Mouse (Mus musculus): ENCODE results near the gene Bco1. TPM values are rescaled to one million over a fixed set of nuclear protein-coding genes. Genes with fewer than 3 reads are reported as not detected.

The Bco1 gene
- polyA plus RNA-seq, 1 experiment: 0.25 TPM

DNA sequence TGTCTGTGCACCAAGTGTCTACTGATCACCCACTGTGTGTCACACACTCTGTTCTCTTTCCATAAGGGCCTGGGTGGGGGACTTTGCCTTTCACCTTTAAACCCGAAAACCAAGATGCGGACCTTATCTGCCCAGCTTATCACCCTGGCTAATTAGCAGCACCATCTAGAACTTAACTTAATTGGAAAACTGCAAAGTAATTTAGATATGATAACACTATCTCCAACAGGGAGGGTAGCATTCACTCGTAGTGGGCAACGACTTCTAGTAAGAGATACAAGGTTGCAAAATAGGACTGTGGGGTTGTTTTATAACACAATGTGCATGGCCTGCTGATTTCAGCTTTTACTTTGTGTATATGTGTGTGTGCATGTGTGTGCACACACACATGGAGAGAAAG is 5.9 kb upstream of the Bco1 start:
- DNase-seq (ENCODE audit: low spot score): no peak

DNA sequence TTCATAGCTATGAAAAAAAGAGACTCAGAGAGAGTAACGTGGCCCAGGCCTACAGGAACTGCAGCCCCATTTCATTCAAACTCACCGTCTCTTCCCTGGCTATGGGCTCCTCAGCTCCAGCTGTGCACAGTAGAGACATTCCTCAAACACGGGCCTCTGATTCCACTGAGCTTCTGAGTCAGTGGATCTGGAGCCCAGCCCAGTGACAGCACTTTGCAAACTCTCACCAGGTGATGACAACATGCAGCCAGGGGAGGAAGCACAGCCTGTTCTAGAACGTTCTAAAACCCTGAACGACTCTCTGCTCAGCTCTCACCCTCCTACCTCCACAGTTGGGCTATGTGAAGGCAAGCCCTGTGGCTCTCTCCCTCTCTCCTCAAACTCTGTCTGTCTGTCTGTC is 1.6 kb upstream of the Bco1 start:
- DNase-seq (ENCODE audit: low spot score): no peak

DNA sequence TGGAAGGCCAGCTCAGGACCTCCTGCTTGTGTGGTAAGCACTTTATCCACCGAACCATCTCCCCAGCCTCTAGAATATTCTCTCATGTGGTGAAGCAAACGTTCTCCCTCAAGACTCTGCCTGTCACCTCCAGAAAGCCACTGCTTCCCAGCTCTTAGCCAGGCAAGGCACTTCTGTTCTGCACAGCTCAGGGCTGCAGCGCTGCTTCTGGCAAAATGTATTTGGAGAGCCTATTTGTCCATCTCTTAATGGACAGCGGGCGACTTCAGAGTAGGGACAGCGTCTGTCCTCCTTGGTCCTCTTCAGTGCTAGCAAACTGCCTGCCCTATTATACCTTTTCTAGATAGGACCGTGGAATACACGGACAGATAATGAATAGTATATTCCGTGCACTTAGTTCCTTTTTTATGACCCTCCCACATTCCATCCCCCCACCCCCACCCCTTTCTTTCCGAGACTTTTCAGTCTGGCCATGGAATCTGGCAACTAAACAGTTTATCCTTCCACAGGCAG is 1.5 kb downstream of the Bco1 start:
- no peak for DNase-seq (ENCODE audit: low spot score)

DNA sequence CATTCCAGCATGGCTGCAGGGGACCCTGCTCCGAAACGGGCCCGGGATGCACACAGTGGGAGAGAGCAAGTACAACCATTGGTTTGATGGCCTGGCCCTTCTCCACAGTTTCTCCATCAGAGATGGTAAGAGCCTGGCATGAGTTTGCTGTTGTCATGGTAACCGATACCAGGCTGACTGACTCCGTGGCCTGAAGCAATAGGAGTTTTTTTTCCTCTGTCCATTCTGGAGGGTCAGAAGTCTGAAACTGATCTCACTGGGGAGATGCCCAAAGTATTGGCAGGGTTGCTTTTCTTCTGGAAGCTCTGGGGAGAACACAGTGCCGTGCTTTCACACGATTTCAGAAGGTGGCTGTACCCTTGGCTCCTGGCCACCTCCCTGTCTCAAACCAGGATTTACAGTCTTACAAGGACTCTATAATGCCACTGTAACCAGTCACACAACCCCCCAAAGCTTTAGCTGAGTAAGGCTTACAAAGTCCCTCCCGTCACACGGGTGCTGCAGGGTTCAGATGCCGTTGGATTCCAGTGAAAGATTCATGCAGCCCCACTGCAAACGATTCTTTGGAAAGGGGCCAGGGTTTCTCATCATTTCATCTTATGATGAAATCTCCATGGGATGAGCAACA is 2.0 kb downstream of the Bco1 start:
- no peak for DNase-seq (ENCODE audit: low spot score)

DNA sequence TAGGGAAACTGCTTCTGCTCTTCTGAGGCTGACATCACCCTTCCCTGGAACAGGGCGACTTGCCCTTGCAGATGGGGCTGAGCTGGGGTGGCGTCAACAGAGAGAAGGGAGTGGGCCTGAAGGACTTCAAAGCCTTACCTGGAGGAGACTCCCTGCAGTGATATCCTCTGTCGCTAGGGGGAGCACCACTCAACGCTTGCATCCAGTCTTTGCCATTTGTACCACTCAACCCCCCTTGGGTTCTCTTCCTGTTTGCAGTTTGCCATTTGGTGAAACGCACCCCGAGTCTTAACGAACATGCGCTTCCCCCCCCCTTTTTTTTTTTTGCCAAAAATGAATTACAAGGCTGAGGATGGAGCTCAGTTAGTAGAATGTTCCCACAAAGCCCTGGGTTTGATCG is 11.9 kb downstream of the Bco1 start:
- peak; percentile 61 for DNase-seq (ENCODE audit: low spot score)

DNA sequence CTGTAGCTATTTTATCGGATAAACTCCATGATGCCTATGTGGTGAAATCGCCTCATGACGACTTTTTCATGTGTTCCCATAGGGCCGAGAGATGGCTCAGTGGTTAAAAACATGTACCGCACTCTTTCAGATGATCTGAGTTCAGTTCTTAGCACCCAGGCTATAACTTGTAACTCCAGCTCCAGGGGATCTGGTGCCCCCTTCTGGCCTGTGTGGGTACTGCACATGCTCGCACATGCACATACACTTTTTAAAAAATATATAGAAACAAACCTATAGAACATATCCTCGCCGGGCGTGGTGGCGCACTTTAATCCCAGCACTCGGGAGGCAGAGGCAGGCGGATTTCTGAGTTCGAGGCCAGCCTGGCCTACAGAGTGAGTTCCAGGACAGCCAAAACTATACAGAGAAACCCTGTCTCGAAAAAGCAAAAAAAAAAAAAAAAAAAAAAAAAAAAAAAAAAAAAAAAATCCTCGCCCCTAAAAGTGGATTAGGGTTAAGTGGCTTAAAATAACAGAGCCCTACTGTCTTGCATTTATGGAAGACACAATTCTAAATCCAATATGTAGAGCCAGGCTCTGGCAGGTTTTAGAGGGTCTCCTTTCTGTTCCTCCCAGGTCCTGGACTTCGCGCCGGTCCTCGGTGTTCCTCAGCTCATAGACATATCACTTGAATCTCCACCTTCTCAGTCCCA is 13.5 kb downstream of the Bco1 start:
- no peak for DNase-seq (ENCODE audit: low spot score)

DNA sequence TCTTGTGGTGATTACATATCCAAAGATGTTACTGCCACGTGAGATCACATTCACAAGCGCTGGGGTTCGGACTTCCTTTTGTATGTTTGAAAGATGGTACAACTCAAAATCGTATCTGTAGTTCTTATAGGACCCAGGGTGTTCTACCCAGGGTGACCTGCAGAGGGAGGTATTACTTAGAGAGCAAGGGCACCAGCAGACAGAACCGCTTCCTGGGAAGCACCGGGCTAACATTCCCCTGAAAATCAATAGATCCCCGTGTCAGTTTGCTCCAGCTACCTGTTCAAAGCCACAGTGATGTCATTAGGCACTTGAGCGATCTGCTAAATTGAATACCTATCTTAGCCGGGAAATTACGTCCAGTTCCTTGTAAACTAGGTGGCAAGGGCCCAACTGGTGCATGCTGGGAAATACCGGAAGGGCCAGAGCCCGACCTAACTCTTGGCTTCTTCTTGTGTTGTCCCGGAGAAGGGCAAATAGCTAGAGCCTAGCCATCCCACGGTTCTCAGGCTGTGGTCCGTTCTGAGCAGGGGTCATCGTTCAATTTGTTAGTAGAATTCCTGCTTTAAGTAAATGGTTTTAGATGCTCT is 14.2 kb downstream of the Bco1 start:
- peak; percentile 42 for DNase-seq (ENCODE audit: low spot score)

DNA sequence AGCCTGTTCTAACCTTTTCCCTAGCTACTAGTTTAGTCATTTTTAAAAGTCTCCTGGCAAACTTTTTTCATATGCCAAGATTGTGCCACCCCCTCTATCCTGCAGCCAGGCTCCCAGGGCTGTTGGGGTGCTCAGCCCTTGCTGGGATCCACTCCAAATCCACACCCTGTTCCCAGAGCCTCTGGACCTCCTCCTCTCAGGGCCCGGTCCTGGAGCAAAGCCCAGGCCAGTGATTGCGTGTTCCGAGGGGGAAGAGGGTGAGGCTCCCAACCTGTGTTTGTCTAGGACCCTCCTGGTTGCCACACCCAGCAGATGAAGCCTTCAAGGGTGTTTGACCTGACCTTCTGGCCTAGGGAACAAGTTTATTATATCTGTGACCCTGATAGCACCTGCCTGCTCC is 16.0 kb downstream of the Bco1 start:
- no peak for DNase-seq (ENCODE audit: low spot score)

DNA sequence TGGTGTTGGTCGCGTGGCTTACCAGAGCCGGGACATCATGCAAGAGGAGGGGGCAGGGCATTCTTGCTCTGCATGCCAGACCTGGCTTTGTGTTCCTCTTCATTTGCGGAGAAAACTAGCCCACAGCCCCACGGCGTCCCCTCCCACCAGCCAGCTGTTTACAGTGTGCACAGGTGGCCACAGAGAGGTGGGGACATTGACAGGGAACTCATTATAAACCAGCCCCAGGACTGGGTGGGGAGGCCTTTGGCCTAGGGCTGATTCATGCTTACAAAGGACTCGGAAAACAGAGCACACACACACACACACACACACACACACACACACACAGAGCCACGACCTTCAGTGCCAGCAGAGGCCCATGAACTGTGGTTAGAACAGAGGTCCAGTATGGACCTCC is 16.6 kb downstream of the Bco1 start:
- DNase-seq (ENCODE audit: low spot score): peak; percentile 34

DNA sequence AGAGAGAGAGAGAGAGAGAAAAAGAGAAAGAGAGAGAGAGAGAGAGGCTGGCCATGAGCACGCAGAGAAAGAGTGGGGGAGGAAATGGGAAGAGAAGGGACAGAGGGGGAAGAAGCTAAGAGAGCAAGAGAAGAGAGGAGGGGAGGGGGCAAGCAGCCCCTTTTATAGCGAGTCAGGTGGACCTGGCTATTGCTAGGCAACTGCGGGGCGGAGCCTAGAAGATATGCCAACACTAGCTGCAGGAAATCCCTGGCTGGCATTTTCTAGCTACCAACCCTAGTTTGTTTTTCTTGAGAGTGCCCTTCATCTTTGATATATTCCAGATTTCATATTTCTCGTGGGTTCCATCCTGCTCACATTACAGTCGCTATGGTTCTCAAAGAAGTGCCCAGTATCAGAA is 19.4 kb downstream of the Bco1 start:
- no peak for DNase-seq (ENCODE audit: low spot score)

DNA sequence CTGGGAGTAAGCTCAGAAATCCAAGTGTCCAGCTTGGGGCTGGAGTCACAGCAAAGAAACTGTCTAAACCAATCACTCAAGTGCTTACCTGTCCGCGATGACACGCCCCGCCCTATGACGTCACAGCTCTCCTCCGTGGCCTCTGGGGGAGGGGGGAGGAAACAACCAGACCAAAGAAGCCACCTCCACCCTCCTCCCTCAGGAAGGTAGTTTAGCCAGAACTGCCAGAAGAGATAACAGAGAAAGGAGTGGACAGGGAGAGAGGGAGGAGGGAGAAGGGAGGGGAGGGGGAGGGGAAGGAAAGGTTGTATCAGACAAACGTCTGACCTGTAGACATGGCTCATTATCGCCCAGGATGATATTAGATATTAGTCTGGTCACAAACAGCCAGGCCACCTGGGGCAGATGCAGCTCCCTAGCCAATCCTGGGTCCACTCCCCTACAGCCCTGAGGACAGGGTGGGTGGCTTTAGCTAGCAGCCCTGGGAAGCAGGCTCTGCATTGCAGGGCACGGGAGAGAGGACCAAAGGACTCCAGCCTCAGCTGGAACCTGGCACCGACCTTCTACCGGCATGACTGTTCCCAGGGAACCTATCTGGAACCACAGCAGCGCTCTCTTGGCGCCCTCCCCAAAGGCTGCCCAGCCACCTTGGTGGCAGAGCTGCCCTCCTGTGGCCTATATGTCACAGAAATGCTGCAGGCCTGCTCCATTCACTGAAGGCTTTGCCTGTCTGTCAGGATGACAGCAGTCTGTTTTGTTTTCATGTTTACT is 20.2 kb downstream of the Bco1 start:
- peak; percentile 36 for DNase-seq (ENCODE audit: low spot score)

DNA sequence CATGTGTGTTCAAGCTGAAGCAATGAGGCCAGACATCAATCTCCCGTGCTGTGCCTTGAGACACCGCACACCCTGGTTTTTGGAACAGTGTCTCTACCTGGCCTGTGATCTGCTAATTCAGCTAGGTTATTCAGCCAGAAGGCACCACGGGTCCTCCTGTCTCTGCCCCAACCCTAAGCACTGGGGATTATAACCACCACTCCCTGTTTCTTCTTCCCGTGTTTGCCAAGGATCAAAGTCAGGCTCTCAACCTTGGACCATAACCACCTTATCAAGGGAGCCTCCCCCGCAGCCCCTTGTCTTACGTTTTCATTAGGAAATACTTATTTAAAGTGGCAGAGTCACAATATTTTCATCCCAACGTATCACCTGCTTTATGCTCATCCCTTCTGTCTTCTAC is 20.9 kb downstream of the Bco1 start:
- DNase-seq (ENCODE audit: low spot score): no peak

DNA sequence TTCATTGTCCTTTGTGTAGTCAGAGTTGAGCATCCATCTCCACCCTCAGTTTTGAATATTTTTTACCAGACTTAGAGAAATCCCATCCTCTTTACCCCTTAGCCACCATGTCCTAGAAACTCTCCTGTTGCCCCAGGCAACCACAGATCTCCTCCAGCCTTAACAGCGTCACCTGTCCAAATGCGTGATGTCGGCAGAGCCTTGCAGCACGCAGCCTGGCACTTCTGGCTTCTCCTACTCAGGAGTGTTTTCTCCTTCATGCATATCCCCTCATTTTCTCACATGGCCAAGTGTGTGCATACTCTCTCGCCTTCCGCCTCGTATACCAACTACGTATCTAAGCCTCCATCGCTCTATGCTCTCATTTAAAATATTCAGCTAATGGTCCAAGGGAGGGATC is 22.8 kb downstream of the Bco1 start:
- DNase-seq (ENCODE audit: low spot score): no peak

DNA sequence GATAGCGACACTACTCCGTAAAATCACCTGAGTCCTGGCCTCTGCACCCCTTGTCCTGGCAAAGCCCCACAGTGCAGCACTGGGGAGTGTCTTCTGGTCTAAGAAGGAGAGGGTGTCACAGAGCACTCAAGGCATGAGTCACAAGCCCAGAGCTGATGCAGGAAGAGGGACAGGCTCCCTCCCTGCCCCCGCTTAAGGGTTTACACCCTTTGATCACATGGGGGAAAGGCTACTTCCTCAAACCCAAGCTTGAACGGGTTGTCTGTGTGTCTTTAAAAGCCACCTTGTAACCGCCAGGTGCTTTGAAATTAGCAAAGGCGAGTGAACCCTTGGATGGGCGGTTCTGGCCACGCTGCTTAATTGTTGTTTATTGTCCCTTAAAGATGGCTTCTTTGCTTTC is 25.6 kb downstream of the Bco1 start:
- DNase-seq (ENCODE audit: low spot score): no peak

DNA sequence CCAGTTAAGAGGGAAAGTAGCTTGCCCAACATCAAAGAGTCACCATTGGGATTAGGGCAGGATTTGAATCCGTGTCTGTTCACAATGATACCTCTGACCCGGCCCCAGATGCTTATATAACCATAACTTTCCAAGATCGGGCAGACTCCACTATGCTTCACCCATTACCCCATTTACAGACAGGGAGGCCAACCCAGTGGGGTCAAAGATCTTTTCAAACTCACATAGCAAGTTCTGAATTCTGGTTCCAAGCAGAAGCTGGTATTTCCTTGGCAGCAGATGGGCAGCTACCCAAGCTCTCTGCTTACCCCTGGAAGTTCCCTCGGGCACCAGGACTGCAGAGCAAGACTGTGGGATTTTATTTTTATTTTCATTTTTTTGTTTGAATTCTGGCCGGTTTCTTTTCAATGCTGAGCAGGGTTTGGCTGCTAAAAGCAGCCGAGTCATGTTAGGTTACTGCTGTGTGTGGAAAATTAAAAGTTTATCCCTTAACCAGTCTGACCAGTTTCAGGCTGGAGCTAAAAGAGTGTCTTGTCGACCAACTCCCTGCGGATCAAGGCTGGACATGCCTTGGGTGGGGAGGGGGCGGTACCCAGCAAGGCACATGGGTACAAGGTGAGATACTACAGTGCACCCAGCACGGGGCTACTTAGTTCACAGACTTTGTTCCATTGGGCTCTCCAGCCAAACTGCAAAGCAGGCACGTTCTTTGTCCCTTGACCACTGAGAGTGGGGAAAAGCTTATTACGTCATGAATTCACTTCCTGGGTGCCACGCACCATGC is 28.4 kb downstream of the Bco1 start:
- peak; percentile 40 for DNase-seq (ENCODE audit: low spot score)

DNA sequence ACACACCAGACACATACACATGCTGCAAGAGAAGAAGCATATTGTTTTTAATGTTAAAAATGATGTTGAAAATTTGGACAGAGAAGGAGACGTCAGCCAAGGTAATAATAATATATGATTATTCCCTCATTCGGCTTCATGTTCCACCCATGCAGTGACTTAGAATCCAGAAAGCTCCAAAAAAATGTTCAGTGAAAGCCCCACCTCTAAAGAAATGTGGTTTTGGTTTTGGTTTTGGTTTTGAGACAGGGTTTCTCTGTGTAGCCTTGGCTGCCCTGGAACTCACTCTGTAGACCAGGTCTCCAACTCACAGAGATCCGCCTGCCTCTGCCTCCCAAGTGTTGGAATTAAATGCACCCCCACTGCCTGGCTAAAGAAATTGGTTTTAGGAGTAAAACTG is 30.2 kb downstream of the Bco1 start:
- DNase-seq (ENCODE audit: low spot score): no peak

DNA sequence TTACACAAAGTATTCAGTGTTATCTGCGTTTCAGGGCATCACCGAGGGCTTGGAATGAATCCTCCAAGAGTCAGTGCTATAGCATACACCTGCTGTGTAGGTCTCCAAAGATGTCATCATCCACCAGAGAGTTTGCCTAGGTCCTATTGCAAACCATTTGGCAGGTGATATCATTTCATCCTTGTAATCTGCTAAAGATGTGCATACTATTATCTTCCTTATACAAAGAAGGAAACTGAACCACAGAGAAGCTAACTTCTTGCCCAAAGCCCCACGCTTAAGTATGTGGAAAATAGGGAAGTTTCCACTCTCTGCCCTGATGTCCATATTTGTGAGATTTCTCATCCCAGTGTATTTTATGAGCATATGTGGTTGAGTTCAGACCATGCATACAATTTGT is 30.8 kb downstream of the Bco1 start:
- no peak for DNase-seq (ENCODE audit: low spot score)

DNA sequence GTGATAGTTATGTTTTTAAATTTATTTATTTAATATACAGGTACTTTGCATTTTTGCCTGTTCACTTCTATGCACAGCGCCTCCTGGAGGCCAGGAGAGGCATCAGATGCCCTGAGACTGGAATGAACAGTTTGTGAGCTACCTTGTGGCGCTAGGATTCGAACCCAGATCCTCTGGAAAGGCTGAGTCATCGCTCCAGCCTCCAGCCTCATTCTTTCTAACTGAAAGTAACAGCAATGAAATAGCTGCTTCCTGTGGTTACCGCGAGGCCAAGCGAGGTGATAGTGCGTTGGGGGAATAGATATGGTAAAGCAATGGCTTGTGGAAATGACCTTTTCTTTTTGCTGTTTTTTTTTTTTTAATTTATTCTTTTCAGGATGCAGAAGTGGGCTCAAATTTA is 31.4 kb downstream of the Bco1 start:
- no peak for DNase-seq (ENCODE audit: low spot score)

DNA sequence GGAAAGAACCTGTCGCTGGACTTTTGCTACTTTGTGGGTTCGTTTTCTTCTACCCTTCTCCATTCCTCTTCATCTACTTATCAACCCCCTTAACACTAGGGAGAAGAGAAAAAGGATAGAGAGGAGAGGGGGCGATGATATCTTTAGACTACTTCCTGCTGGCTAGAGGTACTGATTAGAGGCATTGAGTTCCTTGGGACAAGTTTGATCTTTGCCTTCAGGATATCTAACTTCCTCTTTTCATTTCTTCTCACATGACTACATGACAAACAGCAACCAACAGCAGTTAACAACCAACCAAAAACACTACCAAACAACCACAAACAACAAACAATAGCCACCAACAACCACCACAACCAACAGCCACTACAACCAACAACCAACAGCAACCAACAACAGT is 38.0 kb downstream of the Bco1 start:
- no peak for DNase-seq (ENCODE audit: low spot score)

DNA sequence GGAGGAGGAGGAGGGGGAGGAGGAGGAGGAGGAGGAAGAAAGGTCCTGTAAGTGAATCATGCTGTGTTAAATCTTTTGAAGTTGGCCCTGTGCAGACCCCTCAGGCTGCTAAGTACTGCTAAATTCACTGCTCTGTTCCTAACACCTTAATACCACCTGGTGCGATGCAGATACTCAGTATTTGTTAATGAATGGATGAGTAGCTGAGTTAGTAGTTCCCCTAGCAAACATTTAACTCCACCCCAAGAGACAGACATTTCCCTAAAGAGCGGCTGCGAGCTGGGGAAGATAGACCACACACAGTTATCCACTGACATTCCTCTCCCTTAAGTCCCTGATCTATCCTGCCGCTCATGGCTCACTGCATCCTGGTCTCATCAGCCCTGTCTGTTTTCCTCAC is 40.7 kb downstream of the Bco1 start:
- no peak for DNase-seq (ENCODE audit: low spot score)

DNA sequence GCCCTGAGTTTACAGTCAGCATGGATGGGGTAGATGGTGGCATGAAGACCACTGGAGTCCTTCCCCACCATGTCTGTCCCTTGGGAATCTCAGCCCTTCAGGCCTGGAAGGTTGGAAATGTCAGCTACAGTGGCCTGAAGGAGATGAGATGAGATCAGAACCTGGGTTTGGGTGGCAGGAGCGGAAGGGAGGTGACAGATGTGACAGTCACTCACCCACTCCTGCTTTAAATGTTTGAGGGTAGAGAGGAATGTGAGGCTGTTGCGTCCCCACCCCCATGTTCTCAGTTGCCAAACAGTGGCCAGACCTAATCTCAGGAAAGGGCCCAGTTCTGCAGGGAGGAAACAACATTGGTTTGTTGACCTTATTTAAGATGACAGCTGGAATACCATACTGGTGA is 41.1 kb downstream of the Bco1 start:
- no peak for DNase-seq (ENCODE audit: low spot score)

DNA sequence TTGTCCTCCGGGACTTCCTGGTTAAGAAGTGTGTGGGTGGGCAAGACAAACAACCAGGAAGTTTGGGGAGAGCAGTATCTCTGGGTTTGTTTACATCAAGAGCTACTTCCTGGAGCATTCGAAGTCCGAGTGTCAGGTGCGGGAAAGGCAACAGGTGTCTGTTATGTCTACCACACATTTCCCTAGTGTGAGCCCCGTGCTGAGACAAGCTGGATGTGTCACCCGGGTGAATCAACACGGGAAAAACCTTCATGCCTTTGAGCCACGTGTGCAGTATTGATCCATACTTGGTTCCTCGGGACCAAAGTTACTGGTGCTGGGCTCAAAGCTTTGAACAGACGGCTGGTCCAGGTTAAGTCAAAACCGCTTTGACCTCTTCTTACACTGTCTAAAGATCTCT is 41.7 kb downstream of the Bco1 start:
- no peak for DNase-seq (ENCODE audit: low spot score)

Measured in urinary bladder, adult 2 months (tissue).